Mouse (Mus musculus): ENCODE data around the gene Ttc7.

GRCm38 (mm10) chr17:87302014-87302794, 19.5 kb downstream of the Ttc7 start:
- TF ChIP-seq CTCF (IDR thresholded peaks at IDR 0.05; ENCODE audit: extremely low read depth, insufficient read depth, insufficient read length, insufficient replicate concordance): no peak
- TF ChIP-seq POLR2A (IDR thresholded peaks at IDR 0.05; ENCODE audit: low read depth, low read length): no peak
